Mouse (Mus musculus): ENCODE data around the gene Hbq1b.
A peak's percentile ranks its signal among the peaks of the same experiment; 100 is the strongest.

Hbq1b gene

DNA sequence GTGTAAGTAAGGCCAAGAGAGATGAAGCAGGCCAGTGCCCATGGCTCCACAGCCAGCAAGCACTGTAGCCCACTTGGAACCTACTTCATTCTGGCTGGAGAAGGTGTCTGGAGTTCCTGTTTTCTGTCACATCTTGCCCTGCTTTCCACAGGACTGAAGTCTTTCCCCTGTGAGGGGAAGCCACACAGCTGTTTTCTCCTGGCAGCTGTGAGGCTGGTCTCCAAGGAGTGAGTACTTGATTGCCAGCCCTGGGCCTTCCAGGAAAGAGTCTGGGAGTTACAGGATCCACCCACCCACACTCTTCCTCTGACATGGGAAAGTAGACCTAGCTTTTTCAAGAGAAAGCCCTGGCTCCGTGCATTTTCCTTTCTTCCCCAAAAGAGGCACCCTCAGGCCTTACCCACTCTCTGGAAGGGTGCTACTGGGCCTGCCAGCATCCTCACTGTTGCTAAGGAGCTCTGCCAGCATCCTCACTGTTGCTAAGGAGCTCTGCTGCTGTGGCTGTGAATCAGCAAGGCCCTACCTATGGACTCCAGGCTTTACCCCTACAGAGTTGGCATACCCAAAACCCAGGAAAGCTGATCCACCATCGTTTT, 16.2 kb downstream of the Hbq1b start:
- DNase-seq, result peak; percentile 65

- DNase-seq, result no peak
Observed at GRCm38 (mm10) chr11:32303455-32303854, 16.7 kb downstream of the Hbq1b start.

DNA sequence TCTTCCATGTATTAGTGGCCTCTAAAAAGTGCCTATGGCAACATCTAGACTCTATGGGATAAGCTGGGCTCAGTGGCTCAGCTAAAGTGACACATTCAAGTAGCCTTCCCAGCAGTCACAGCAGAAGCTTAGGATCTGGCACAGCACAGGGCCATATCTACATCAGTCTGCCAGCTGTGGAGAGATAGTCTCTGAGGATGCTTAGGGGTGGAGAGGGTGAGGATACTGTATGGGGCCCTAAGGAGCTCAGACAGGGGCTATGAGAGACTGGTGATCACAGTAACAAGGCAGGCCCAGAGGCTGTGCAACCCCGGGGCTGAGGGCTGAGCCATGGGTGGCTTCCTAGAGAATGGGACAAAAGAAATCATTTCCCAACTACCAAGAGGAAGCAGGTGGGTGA, 20.2 kb downstream of the Hbq1b start:
- DNase-seq, result no peak

DNA sequence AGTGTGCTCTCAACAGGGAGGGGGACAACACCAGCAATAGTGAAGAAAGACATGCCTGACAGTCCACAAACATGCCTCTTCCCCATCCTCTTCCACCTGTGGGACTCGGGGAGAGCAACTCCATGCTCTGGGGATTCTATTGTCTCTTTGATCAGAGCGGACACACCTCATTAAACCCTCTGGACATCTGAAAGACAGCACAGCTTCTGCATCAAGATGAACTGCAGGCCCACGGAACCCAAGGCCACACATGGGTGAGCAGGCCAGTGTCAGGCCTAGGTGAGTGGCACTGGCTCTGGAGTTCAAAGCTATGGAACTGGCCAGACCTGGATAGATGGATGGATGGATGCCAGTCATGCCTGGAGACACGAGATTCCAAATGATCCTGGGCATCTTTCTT, 22.7 kb downstream of the Hbq1b start:
- no peak for DNase-seq

DNA sequence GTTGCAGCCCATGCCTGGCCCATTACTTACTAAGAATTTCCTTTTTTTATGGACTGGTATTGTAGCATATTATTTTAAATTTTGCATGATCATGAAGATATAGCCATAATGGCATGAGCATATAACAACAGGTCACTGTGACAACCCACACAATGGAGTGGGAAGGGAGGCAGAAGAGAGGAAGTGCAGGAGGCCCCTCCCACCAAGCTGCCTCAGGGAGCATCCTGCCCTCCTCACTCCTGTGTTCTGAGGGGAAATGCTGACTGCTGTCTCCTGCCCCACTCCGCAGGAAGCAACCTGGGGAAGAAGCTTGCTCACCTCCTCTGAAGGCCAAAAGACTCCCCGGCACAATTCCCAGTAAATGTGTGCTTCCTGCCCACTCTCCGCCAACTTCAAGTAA, 23.2 kb downstream of the Hbq1b start:
- DNase-seq, result no peak

- DNase-seq, result no peak
Observed at GRCm38 (mm10) chr11:32316009-32316408, 29.2 kb downstream of the Hbq1b start.

DNA sequence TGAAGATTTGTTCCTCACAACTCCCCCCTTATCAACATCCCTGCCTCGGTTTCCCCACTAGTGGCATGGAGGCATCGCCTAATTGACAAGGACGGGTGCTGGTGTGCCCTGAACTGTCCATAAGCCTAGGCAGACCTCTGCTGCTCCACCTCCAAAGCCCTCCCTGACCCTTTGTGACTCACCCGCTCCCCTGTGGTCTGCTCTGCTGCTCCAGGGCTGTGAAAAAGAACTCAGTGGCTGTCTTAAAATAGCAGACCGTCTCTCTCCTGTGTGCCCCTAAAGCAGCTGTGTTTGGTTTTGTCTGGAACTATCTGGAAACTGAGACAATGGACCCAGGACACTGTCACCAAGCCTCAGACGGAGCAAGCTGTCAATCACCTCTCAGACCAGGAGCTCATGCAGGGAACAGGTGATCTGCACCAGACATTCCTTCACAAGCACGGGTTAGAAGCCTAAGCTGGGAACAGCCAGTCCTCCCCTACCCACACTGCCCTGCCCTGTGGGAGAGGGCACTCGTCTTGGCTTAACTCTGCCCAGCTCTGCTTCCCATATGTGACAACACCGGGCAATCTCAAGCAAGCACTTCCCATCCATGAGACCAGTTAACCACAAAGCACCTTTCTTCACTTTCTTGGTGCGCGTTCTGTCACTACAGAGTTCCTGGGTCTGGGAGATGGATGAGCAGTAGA, 33.9 kb downstream of the Hbq1b start:
- no peak for DNase-seq

- DNase-seq, result peak; percentile 73
Observed at GRCm38 (mm10) chr11:32321196-32321565, 34.4 kb downstream of the Hbq1b start.

GRCm38 (mm10) chr11:32324609-32325008, 37.8 kb downstream of the Hbq1b start:
- DNase-seq, result peak; percentile 81

DNA sequence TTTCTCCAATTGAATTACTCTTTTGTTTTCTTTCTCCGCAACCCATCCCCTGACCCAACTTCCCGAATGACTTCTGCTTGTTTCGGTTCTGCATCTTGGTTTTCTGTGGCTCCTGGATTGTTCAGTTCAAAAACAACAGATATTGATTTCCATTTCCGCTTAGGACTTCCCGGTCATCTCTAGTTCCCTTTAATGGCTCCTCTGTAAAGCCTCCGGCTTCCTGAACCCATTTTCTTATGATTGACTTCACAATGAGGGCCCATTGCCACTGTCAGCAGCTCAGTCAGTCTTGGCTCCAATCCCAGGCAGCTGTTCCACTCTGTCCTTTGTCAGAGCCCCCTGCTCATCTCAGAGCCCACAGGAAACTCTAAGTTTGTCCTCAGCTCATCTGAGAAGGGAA, 44.3 kb downstream of the Hbq1b start:
- DNase-seq, result no peak

GRCm38 (mm10) chr11:32331861-32332260, 45.1 kb downstream of the Hbq1b start:
- DNase-seq, result no peak

- DNase-seq, result no peak
Observed at GRCm38 (mm10) chr11:32333235-32333634, 46.5 kb downstream of the Hbq1b start.

DNA sequence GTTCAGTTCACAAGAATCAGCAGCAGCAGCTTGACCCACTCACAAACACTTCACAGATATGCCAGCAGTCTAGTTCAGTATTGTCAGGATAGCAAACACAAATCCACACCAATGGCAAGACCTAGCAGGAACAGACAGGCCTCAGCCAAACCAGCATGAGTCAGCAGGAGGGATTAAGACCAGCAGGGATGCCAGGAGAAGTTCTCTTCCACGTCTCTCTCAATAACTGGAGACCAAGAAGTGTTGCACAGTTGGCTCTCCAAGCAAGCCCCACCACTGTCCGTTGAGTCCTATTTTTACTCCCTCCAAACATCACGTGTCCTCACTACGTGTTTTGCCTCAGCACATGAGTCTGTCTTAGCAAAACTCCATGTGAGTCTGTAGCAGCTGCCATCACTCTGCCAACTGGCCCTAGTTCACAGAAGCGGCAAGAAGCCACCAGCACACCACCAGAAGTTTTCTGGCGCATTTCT, 49.7 kb downstream of the Hbq1b start:
- no peak for DNase-seq
